Mouse (Mus musculus) right cerebral cortex, postnatal 10 days (tissue): Measurements from ENCODE around the gene Hdac7.
A peak's percentile ranks its signal among the peaks of the same experiment; 100 is the strongest.

Experiments
- DNase-seq, 2 experiments: peaks; one replicate each; pipeline ENCODE4 v3.0.0; 2021; ENCODE audit warnings: low spot score in 2 of 2

Gene Hdac7

GRCm38 (mm10) chr15:97831987-97832640 is 12.2 kb downstream of the Hdac7 start:
- DNase-seq: no peak

GRCm38 (mm10) chr15:97831242-97831986 is 12.9 kb downstream of the Hdac7 start:
- peak; percentile 61 to 69 for DNase-seq

GRCm38 (mm10) chr15:97830788-97831241 is 13.5 kb downstream of the Hdac7 start:
- DNase-seq: peak in 1 of 2 experiments; percentile 49

- DNase-seq: no peak
Measured at GRCm38 (mm10) chr15:97830253-97830787, 14.0 kb downstream of the Hdac7 start.

- no peak for DNase-seq
Measured at GRCm38 (mm10) chr15:97829432-97829831, 14.9 kb downstream of the Hdac7 start.

GRCm38 (mm10) chr15:97828901-97829338 is 15.4 kb downstream of the Hdac7 start:
- DNase-seq: no peak

GRCm38 (mm10) chr15:97828221-97828842 is 16.0 kb downstream of the Hdac7 start:
- peak in 1 of 2 experiments; percentile 56 for DNase-seq

GRCm38 (mm10) chr15:97827401-97827800 is 16.9 kb downstream of the Hdac7 start:
- DNase-seq: no peak

- no peak for DNase-seq
Measured at GRCm38 (mm10) chr15:97826588-97827261, 17.6 kb downstream of the Hdac7 start.

GRCm38 (mm10) chr15:97825941-97826587 is 18.2 kb downstream of the Hdac7 start:
- no peak for DNase-seq

GRCm38 (mm10) chr15:97825071-97825940 is 19.0 kb downstream of the Hdac7 start:
- peak; percentile 81 to 85 for DNase-seq

GRCm38 (mm10) chr15:97824042-97824441 is 20.3 kb downstream of the Hdac7 start:
- no peak for DNase-seq

GRCm38 (mm10) chr15:97823479-97823878 is 20.8 kb downstream of the Hdac7 start:
- DNase-seq: no peak

- no peak for DNase-seq
Measured at GRCm38 (mm10) chr15:97822545-97823228, 21.6 kb downstream of the Hdac7 start.

- DNase-seq: no peak
Measured at GRCm38 (mm10) chr15:97821983-97822363, 22.3 kb downstream of the Hdac7 start.

GRCm38 (mm10) chr15:97821321-97821982 is 22.9 kb downstream of the Hdac7 start:
- no peak for DNase-seq

- no peak for DNase-seq
Measured at GRCm38 (mm10) chr15:97819937-97820336, 24.4 kb downstream of the Hdac7 start.

- no peak for DNase-seq
Measured at GRCm38 (mm10) chr15:97816199-97816994, 27.9 kb downstream of the Hdac7 start.
